Mouse (Mus musculus): ENCODE measurements around the gene Gtf3c3.

- TF ChIP-seq CTCF (IDR thresholded peaks at IDR 0.05; ENCODE audit: low read depth, low read length), result no peak
- TF ChIP-seq POLR2A (IDR thresholded peaks at IDR 0.05; ENCODE audit: borderline replicate concordance, low read depth, low read length), result no peak
These were observed 10.1 kb upstream of the Gtf3c3 start for GRCm38 (mm10) chr1:54448833-54449232.

Measured in bone marrow macrophage, adult 2 months (primary cell).